Mouse (Mus musculus) left cerebral cortex, adult 11 months (tissue): ENCODE measurements around the gene Afg1l.

Source experiments
- DNase-seq: peaks from one replicate; pipeline ENCODE4 v3.0.0; 2022; ENCODE audit warnings: low spot score

Afg1l gene

GRCm38 (mm10) chr10:42383708-42384107, 94.7 kb downstream of the Afg1l start:
- no peak for DNase-seq

GRCm38 (mm10) chr10:42364216-42364615, 114.1 kb downstream of the Afg1l start:
- no peak for DNase-seq

- DNase-seq = no peak
Observed at GRCm38 (mm10) chr10:42355980-42356379, 122.4 kb downstream of the Afg1l start.

- no peak for DNase-seq
Observed at GRCm38 (mm10) chr10:42347986-42348385, 130.4 kb downstream of the Afg1l start.

GRCm38 (mm10) chr10:42347127-42347526, 131.2 kb downstream of the Afg1l start:
- DNase-seq = no peak

GRCm38 (mm10) chr10:42346179-42346877, 132.0 kb downstream of the Afg1l start:
- DNase-seq = no peak

- no peak for DNase-seq
Observed at GRCm38 (mm10) chr10:42342714-42343113, 135.7 kb downstream of the Afg1l start.

- no peak for DNase-seq
Observed at GRCm38 (mm10) chr10:42341815-42342457, 136.4 kb downstream of the Afg1l start.

GRCm38 (mm10) chr10:42340426-42340793, 138.0 kb downstream of the Afg1l start:
- DNase-seq = no peak

- DNase-seq = no peak
Observed at GRCm38 (mm10) chr10:42339773-42340425, 138.5 kb downstream of the Afg1l start.

- DNase-seq = no peak
Observed at GRCm38 (mm10) chr10:42338456-42338855, 139.9 kb downstream of the Afg1l start.

GRCm38 (mm10) chr10:42327576-42327975, 150.8 kb downstream of the Afg1l start:
- DNase-seq = no peak

- no peak for DNase-seq
Observed at GRCm38 (mm10) chr10:42325305-42325704, 153.1 kb downstream of the Afg1l start.

- no peak for DNase-seq
Observed at GRCm38 (mm10) chr10:42323978-42324377, 154.4 kb downstream of the Afg1l start.

- DNase-seq = no peak
Observed at GRCm38 (mm10) chr10:42313222-42313786, 165.1 kb downstream of the Afg1l start.

- no peak for DNase-seq
Observed at GRCm38 (mm10) chr10:42312557-42312956, 165.8 kb downstream of the Afg1l start.

- DNase-seq = no peak
Observed at GRCm38 (mm10) chr10:42308687-42308987, 169.7 kb downstream of the Afg1l start.

- peak; percentile 53 for DNase-seq
Observed at GRCm38 (mm10) chr10:42307980-42308686, 170.2 kb downstream of the Afg1l start.

GRCm38 (mm10) chr10:42306422-42306821, 171.9 kb downstream of the Afg1l start:
- no peak for DNase-seq

- DNase-seq = no peak
Observed at GRCm38 (mm10) chr10:42300805-42301204, 177.6 kb downstream of the Afg1l start.

GRCm38 (mm10) chr10:42299967-42300366, 178.4 kb downstream of the Afg1l start:
- no peak for DNase-seq

GRCm38 (mm10) chr10:42299426-42299825, 178.9 kb downstream of the Afg1l start:
- DNase-seq = no peak
